Mouse (Mus musculus) CH12.LX (cell line): ENCODE data around the gene Lrrtm4. TPM values are rescaled to one million over a fixed set of nuclear protein-coding genes. Genes with fewer than 3 reads are reported as not detected.

Source experiments
- DNase-seq: peaks from one replicate; pipeline ENCODE4 v3.0.0-alpha.2; 2013; ENCODE audit errors: extremely low read depth
- H3K27ac ChIP-seq: 2 replicates; pipeline ENCODE4 v1.5.1; 2012; ENCODE audit warnings: low read depth, mild to moderate bottlenecking, control low read depth, moderate library complexity; ENCODE audit not compliant: insufficient read depth
- H3K27me3 ChIP-seq: replicated peaks from 2 replicates; pipeline ENCODE3; 2012; ENCODE audit warnings: inconsistent platforms
- H3K36me3 ChIP-seq, 2 experiments: replicated peaks in 1 of 2; 2 replicates each; pipeline versions ENCODE3 to v1.6.1; 2012; ENCODE audit warnings: inconsistent platforms in 1 of 2, low read length in 1 of 2, mild to moderate bottlenecking in 1 of 2, mixed read lengths in 1 of 2, moderate library complexity in 1 of 2; ENCODE audit not compliant: control insufficient read depth in 1 of 2, insufficient read depth in 1 of 2
- H3K4me1 ChIP-seq, 2 experiments: 2 replicates each; pipeline ENCODE4 v1.6.1; 2012; ENCODE audit warnings: inconsistent platforms in 1 of 2, moderate library complexity in 1 of 2; ENCODE audit not compliant: insufficient read depth in 2 of 2, control insufficient read depth in 1 of 2
- H3K4me2 ChIP-seq: 2 replicates; pipeline ENCODE4 v1.6.1; 2012; ENCODE audit warnings: low read depth, mild to moderate bottlenecking, control low read depth; ENCODE audit not compliant: poor library complexity, insufficient read depth, severe bottlenecking
- H3K4me3 ChIP-seq, 3 experiments: fragments of 150-350 bp in 1 of 3; sonication (generic) in 1 of 3; replicated peaks in 1 of 3; 2 replicates each; pipeline versions ENCODE3 to v1.5.1; 2011 to 2012; ENCODE audit warnings: low read depth in 2 of 3, low read length in 2 of 3, mild to moderate bottlenecking in 2 of 3, moderate library complexity in 2 of 3, control low read depth in 1 of 3, improper control_type of control experiment in 1 of 3, inconsistent platforms in 1 of 3, mixed read lengths in 1 of 3; ENCODE audit not compliant: poor library complexity in 1 of 3
- H3K79me2 ChIP-seq: replicated peaks from 2 replicates; pipeline ENCODE4 v1.6.1; 2012; ENCODE audit warnings: mild to moderate bottlenecking, moderate library complexity; ENCODE audit not compliant: control insufficient read depth, poor library complexity, insufficient read depth, severe bottlenecking; ENCODE audit errors: extremely low read depth
- H3K9ac ChIP-seq: 2 replicates; pipeline ENCODE4 v1.6.1; 2012; ENCODE audit warnings: low read depth, mild to moderate bottlenecking, control low read depth, moderate library complexity; ENCODE audit not compliant: insufficient read depth
- H3K9me3 ChIP-seq: replicated peaks from 2 replicates; pipeline ENCODE3; 2012; ENCODE audit warnings: low read length, inconsistent platforms, mixed read lengths
- BHLHE40 ChIP-seq: IDR thresholded peaks from 2 replicates; pipeline ENCODE4 v1.6.1; 2011; ENCODE audit warnings: mild to moderate bottlenecking, low read depth, low read length, improper control_type of control experiment
- CHD2 ChIP-seq: IDR thresholded peaks from 2 replicates; pipeline ENCODE4 v1.6.1; 2011; ENCODE audit warnings: low read length, improper control_type of control experiment
- E2F4 ChIP-seq: IDR thresholded peaks from 2 replicates; pipeline ENCODE4 v1.6.1; 2011; ENCODE audit warnings: low read depth, low read length, improper control_type of control experiment; ENCODE audit not compliant: insufficient replicate concordance
- ELF1 ChIP-seq: IDR thresholded peaks from 2 replicates; pipeline ENCODE4 v1.6.1; 2014; ENCODE audit warnings: low read depth, mild to moderate bottlenecking, inconsistent platforms, low read length, improper control_type of control experiment
- EP300 ChIP-seq: IDR thresholded peaks from 2 replicates; pipeline ENCODE4 v1.6.1; 2011; ENCODE audit warnings: low read length, improper control_type of control experiment
- GABPA ChIP-seq: IDR thresholded peaks from 2 replicates; pipeline ENCODE4 v1.6.1; 2012; ENCODE audit warnings: low read depth, low read length, improper control_type of control experiment, inconsistent platforms; ENCODE audit not compliant: insufficient replicate concordance
- HCFC1 ChIP-seq: IDR thresholded peaks from 2 replicates; pipeline ENCODE4 v1.6.1; 2012; ENCODE audit warnings: low read depth, mild to moderate bottlenecking, inconsistent platforms, low read length, improper control_type of control experiment
- IRF4 ChIP-seq: IDR thresholded peaks from 2 replicates; pipeline ENCODE4 v1.6.1; 2014; ENCODE audit warnings: low read depth, mild to moderate bottlenecking, inconsistent platforms, low read length, improper control_type of control experiment
- JUND ChIP-seq: conservative IDR thresholded peaks from 2 replicates; pipeline ENCODE4 v1.6.1; 2011; ENCODE audit warnings: low read depth, low read length, improper control_type of control experiment
- MAX ChIP-seq: IDR thresholded peaks from 2 replicates; pipeline ENCODE4 v1.6.1; 2011; ENCODE audit warnings: low read length, improper control_type of control experiment
- MAZ ChIP-seq: IDR thresholded peaks from 2 replicates; pipeline ENCODE4 v1.6.1; 2012; ENCODE audit warnings: low read depth, mild to moderate bottlenecking, inconsistent platforms, low read length, improper control_type of control experiment, moderate library complexity
- MYC ChIP-seq: IDR thresholded peaks from 2 replicates; pipeline ENCODE4 v1.6.1; 2011; ENCODE audit warnings: low read depth, mild to moderate bottlenecking, improper control_type of control experiment, low read length
- NELFE ChIP-seq: IDR thresholded peaks from 2 replicates; pipeline ENCODE4 v1.6.1; 2011; ENCODE audit warnings: low read depth, low read length, improper control_type of control experiment
- POLR2A ChIP-seq: IDR thresholded peaks from 2 replicates; pipeline ENCODE4 v1.6.1; 2011; ENCODE audit warnings: low read depth, mild to moderate bottlenecking, improper control_type of control experiment, low read length
- POLR2AphosphoS2 ChIP-seq: IDR thresholded peaks from 2 replicates; pipeline ENCODE4 v1.6.1; 2011; ENCODE audit warnings: low read depth, low read length, improper control_type of control experiment
- RAD21 ChIP-seq: IDR thresholded peaks from 2 replicates; pipeline ENCODE4 v1.6.1; 2011; ENCODE audit warnings: low read depth, mild to moderate bottlenecking, low read length, improper control_type of control experiment, moderate library complexity
- RCOR1 ChIP-seq: conservative IDR thresholded peaks from 2 replicates; pipeline ENCODE4 v1.6.1; 2012; ENCODE audit warnings: low read depth, mild to moderate bottlenecking, inconsistent platforms, low read length, improper control_type of control experiment
- SIN3A ChIP-seq: IDR thresholded peaks from 2 replicates; pipeline ENCODE4 v1.6.1; 2012; ENCODE audit warnings: low read length, improper control_type of control experiment, inconsistent platforms
- SMC3 ChIP-seq: IDR thresholded peaks from 2 replicates; pipeline ENCODE4 v1.6.1; 2011; ENCODE audit warnings: low read depth, low read length, improper control_type of control experiment
- TCF12 ChIP-seq: IDR thresholded peaks from 2 replicates; pipeline ENCODE4 v1.6.1; 2014; ENCODE audit warnings: low read depth, mild to moderate bottlenecking, inconsistent platforms, low read length, improper control_type of control experiment
- USF1 ChIP-seq: IDR thresholded peaks from 2 replicates; pipeline ENCODE4 v1.6.1; 2014; ENCODE audit warnings: low read depth, mild to moderate bottlenecking, inconsistent platforms, low read length, improper control_type of control experiment
- ZMIZ1 ChIP-seq: IDR thresholded peaks from 2 replicates; pipeline ENCODE4 v1.6.1; 2012; ENCODE audit warnings: low read depth, mild to moderate bottlenecking, inconsistent platforms, low read length, improper control_type of control experiment
- ZNF384 ChIP-seq: IDR thresholded peaks from 2 replicates; pipeline ENCODE4 v1.6.1; 2012; ENCODE audit warnings: low read depth, low read length, improper control_type of control experiment, inconsistent platforms
- dilution Hi-C: fragments of 300-500 bp; cut with MboI; formaldehyde crosslinking; loops from 2 replicates; pipeline ENCODE4 v1.14.3; 2020; ENCODE audit warnings: low sequenced_read_pairs; ENCODE audit not compliant: extremely low pct_unique_long_range_greater_than_20kb, extremely low pct_ligation_motif_present
- in situ Hi-C: fragments of 300-500 bp; cut with MboI; formaldehyde crosslinking; loops from 3 replicates; pipeline ENCODE4 v1.14.3; 2019; ENCODE audit warnings: low sequenced_read_pairs, low pct_ligation_motif_present, low pct_unique_long_range_greater_than_20kb, mixed read lengths
- polyA plus RNA-seq: library from polyadenylated mRNA; unstranded; fragments of >175 nt; gene quantifications from 2 replicates; pipeline ENCODE4 v1.2.1, GENCODE M21; 2012; ENCODE audit warnings: low read depth; ENCODE audit not compliant: insufficient read length
- total RNA-seq, 2 experiments: library from RNA; depleted of rRNA; stranded (reverse); fragments of 300-350 nt in 1 of 2; fragments of >200 nt in 1 of 2; gene quantifications; 2 replicates each; pipeline ENCODE4 v1.2.3; 2012 to 2014

Gene Lrrtm4
- total and polyA plus RNA-seq, 3 experiments: not detected

DNA sequence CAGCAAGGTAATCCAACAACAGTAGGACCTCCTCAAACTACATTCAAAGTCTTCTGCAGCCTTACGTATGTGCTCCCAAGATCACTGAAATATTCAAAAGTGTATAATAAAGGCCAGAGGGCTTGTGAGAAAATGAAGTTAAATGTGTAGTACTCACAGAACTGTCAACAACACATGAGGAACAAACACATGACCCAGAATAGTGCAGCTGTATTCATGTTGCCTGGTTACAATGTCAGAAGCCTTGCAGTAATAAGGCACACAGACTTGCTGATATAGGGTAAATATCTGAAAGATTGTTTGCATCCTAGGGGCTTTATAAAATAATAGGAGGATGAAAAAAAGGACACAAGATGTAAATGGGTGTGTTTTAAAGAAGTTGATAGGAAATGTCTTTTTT is 87.2 kb downstream of the Lrrtm4 start:
- H3K36me3 ChIP-seq: no peaks in the 10 kb centered on the region
- no peak for DNase-seq
- H3K27me3 ChIP-seq: no peaks in the 10 kb centered on the region
- dilution Hi-C loops (no loop called here), in situ Hi-C loops (no loop called here)
- H3K4me3 ChIP-seq: no peak overlapping the region
- no peak overlapping the region for H3K27ac ChIP-seq
- peaks cover 25% of the 10 kb centered on the region for H3K9me3 ChIP-seq
- H3K9ac ChIP-seq: no peak overlapping the region
- no peaks in the 10 kb centered on the region for H3K79me2 ChIP-seq
- no peak for TF ChIP-seq RCOR1
- TF ChIP-seq IRF4: no peak
- no peak for TF ChIP-seq JUND
- TF ChIP-seq ZMIZ1: no peak
- no peak for TF ChIP-seq BHLHE40
- TF ChIP-seq EP300: no peak
- no peak for TF ChIP-seq MAX
- TF ChIP-seq ELF1: no peak
- TF ChIP-seq ZNF384: no peak
- H3K4me2 ChIP-seq: no peak overlapping the region
- H3K4me1 ChIP-seq: no peaks in the 10 kb centered on the region

DNA sequence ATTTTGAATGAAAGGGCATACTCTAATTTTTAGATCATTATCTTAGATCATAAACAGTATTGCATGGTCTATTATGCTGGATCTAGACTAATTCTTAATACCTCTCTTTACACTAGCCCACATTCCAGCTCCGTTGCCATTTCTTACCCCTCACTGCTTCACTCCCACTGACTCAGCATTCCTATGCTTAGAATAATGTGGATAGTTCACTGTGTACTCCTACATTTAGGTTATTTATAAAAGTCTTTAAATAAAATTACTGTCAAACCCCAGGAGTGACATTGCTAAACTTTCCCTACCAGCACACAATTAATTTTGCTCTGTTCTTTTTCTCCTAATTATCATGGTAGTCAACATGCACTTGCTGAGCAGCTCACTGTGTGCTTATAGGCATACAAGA is 107.7 kb downstream of the Lrrtm4 start:
- no peak overlapping the region for H3K27ac ChIP-seq
- H3K4me3 ChIP-seq: no peak overlapping the region
- H3K27me3 ChIP-seq: no peaks in the 10 kb centered on the region
- H3K9ac ChIP-seq: no peak overlapping the region
- TF ChIP-seq SMC3 (no peak), IRF4 (no peak), RAD21 (no peak), NELFE (no peak), MYC (no peak), E2F4 (no peak), USF1 (no peak), CHD2 (no peak), ZMIZ1 (no peak), POLR2AphosphoS2 (no peak), HCFC1 (no peak), EP300 (no peak), GABPA (no peak), POLR2A (no peak), TCF12 (no peak), MAZ (no peak), SIN3A (no peak)
- TF ChIP-seq, all 38 proteins: peak for 0
- dilution Hi-C loops (no loop called here), in situ Hi-C loops (no loop called here)
- no peaks in the 10 kb centered on the region for H3K36me3 ChIP-seq
- no peaks in the 10 kb centered on the region for H3K79me2 ChIP-seq
- no peak overlapping the region for H3K4me2 ChIP-seq
- DNase-seq: no peak
- H3K4me1 ChIP-seq: no peaks in the 10 kb centered on the region
- H3K9me3 ChIP-seq: peaks cover 28% of the 10 kb centered on the region
